Mouse (Mus musculus) left cerebral cortex, postnatal 14 days (tissue): ENCODE data around the gene Rps6kc1. TPM values are rescaled to one million over a fixed set of nuclear protein-coding genes. Genes with fewer than 3 reads are reported as not detected.
"Not testable (repeated sequence)": the region's sequence is repeated elsewhere in the genome, so short reads cannot be mapped to it uniquely, and the experiment has no call there.

ENCODE experiments used
- DNase-seq, 2 experiments: peaks; one replicate each; pipeline ENCODE4 v3.0.0; 2021 to 2022; ENCODE audit warnings: low spot score in 2 of 2, mixed read lengths in 1 of 2
- intact Hi-C: fragments of 180-260 bp; cut with DNase I; formaldehyde crosslinking; loops from one replicate; pipeline ENCODE4 v1.15.1; 2025
- long read RNA-seq, 2 experiments: library from polyadenylated mRNA; stranded (forward); transcript quantifications; one replicate each; pipeline ENCODE4 v2.0.0; 2021
- total RNA-seq, 2 experiments: library from RNA; stranded (reverse); gene quantifications; 2 replicates each; pipeline ENCODE4 v1.2.3; 2021

Gene Rps6kc1
- total RNA-seq = 10 to 100 TPM; 76.0 to 84.0 TPM
- long read RNA-seq, experiment 1, transcript Rps6kc1-201 (15 exons, 3,995 nt) = major isoform, 24 of 42 reads
- long read RNA-seq, experiment 1, partial matches to known transcripts = 7 of 42 reads
- long read RNA-seq, experiment 1, other reads (novel, unspliced or antisense) = 11 of 42 reads
- long read RNA-seq, experiment 2, transcript Rps6kc1-201 (15 exons, 3,995 nt) = major isoform, 22 of 44 reads
- long read RNA-seq, experiment 2, partial matches to known transcripts = 10 of 44 reads
- long read RNA-seq, experiment 2, other reads (novel, unspliced or antisense) = 12 of 44 reads

- peak; percentile 87 to 91 for DNase-seq
- intact Hi-C loops = no loop called here
Observed at GRCm38 (mm10) chr1:190911415-190912123, at the start of gene Rps6kc1. Gene Rps6kc1, minus strand, starts transcription at chr1:190911770.

- intact Hi-C loops = no loop called here
- no peak for DNase-seq
Observed at GRCm38 (mm10) chr1:190958821-190959220, 47.3 kb upstream of the Rps6kc1 start.

DNA sequence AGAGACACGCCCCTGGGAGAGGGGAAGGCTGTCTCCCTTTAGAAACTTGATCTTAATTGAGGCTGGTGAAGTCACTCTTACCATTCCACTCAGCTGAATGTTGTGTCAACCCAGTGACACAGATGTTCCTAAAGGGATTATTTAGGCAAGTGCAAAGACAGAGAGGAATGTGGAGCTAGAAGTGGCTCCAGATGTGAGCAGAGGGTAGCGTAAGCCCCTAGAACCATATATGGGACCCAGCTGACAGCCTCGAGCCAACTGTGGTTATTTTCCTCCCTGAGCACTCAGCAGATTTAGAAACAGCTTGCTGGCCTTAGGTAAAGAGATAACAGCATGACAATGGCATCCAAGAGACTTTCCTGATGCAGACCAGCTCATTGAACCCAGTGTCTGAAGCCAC, 41.4 kb upstream of the Rps6kc1 start:
- intact Hi-C loops = no loop called here

DNA sequence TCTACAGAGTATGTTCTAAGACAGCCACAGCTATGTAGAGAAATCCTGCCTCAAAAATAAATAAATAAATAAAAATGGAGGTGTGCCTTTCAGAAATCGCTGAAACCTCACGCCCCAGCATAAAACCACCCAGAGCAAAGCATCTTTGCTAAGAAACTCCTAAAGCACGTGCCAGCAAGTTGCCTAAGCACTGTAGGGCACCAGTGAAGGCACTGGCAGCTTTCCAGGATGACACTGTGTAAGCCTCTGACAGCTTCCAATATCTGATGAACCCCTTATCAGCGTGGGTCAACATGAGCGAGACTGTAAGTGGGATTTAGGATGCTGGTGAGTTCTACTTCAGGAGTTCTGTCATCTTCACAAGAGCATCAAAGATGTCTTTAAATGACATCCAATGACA, 39.4 kb upstream of the Rps6kc1 start:
- DNase-seq = no peak
- intact Hi-C loops = no loop called here

More for the DNA sequence above, 41.4 kb upstream of the Rps6kc1 start:
- no peak for DNase-seq

GRCm38 (mm10) chr1:190948846-190949245, 37.3 kb upstream of the Rps6kc1 start:
- intact Hi-C loops = no loop called here
- no peak for DNase-seq

- DNase-seq = no peak
- intact Hi-C loops = no loop called here
Observed at GRCm38 (mm10) chr1:190948439-190948838, 36.9 kb upstream of the Rps6kc1 start.

GRCm38 (mm10) chr1:190947986-190948385, 36.4 kb upstream of the Rps6kc1 start:
- intact Hi-C loops = no loop called here
- DNase-seq = no peak

DNA sequence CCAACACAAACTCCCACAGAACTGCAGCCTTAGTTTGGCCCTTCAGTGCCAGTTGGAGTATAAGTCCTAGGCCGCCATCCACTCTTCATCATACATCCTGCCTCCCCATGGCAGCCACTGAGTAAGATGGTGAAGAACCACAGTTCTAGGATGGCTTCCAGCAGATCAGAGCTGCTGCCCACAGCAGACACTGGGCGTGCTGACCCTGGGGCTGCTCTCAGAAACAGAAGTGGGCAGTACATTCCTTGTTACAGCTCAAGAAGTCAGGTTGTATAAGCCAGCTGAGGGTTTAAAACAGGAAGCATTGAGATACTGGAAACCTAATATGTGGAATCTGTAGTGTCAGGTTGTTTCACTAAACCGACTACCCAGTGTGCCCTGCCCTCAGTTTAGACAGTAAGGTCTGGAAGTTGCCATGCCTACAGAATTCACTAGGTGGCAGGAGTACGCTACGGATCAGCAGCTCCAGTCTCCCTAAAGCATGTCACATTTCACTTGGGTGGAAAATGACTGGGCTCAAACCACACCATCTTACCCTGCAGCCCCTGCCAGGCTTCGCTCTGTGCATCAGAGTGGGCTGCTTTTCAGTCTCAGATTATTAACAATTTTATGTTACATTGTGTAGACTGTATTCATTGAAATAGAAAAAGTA, 32.7 kb upstream of the Rps6kc1 start:
- DNase-seq = peak; percentile 77 to 79

DNA sequence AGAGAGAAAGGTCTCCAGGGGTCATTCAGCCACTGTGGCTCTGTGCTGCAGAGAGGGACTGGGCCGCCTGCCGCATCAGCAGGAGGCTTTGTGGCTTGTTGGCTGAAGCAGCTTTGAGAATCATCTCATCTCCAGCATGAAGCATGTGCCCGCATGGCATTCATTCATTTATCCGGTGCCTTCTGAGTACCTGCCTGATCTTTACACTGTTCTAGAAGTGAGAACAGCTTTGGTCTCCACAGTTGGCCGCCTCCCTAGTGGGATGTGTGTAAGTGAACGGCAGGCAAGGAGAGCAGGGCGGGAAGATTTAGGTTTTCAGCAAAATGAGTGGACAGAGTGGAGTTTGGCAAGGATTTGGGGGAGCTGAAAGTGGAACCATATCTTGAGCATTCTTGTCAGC, 28.2 kb upstream of the Rps6kc1 start:
- intact Hi-C loops = loop anchor here (5.0 kb wide), 4 partner anchors 67 to 232 kb away; partner anchors contain the start of genes Nsl1 and Tatdn3
- no peak for DNase-seq

More for the DNA sequence above, 32.7 kb upstream of the Rps6kc1 start:
- intact Hi-C loops = loop anchor here (5.0 kb wide), 4 partner anchors 63 to 228 kb away; partner anchors contain the start of genes Nsl1 and Tatdn3

DNA sequence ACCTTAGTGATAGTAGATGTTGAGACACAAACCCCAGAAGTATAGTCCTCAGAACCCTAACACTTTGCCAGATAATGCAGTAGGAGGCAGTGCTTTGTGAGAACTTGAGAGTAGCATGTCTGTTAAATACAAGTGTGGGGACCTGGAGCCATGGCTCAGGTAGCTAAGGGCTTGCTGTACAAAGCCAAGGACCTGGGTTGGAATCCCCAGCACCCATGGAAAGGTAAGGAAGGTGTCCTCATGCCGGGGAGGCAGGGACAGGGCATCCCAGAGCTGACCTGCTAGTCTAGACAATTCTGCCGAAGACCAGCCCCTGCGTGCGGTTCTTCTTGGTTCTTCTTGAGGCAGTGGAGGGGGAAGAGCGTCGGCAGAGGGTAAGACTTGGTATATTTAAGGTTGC, 18.6 kb upstream of the Rps6kc1 start:
- intact Hi-C loops = no loop called here
- no peak for DNase-seq

- peak; percentile 33 to 42 for DNase-seq
- intact Hi-C loops = no loop called here
Observed at GRCm38 (mm10) chr1:190929010-190929695, 17.6 kb upstream of the Rps6kc1 start.

- intact Hi-C loops = no loop called here
- peak; percentile 97 to 98 for DNase-seq
Observed at GRCm38 (mm10) chr1:190928370-190929009, 16.9 kb upstream of the Rps6kc1 start.

DNA sequence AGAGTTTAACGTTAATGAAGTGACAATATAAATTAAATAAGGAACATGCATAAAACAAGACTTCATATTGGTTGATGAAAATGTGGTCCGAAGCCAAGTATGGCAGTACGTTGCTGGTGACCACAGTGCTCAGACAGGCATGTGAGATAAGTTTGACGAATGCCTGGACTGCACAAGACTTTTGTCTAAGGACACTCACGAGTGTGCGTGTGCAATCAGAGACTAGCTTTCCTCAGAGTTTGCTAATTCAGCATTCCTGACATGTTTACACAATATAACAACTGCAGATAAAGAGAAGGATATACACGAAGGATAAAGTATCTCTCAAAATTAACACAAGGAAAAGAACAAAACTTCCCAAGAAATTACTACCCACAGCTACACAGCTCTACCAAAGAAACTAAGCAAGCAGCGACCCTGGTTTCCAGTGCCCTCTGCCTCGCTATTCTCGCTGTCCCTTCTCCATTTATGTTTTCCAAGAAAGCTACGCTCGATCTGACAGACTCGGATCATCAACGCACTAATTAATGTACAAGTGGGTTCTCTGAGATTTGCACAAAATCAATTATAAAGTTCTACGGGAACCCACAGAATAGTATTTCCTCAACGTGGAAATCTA, 16.3 kb upstream of the Rps6kc1 start:
- DNase-seq = no peak
- intact Hi-C loops = no loop called here

DNA sequence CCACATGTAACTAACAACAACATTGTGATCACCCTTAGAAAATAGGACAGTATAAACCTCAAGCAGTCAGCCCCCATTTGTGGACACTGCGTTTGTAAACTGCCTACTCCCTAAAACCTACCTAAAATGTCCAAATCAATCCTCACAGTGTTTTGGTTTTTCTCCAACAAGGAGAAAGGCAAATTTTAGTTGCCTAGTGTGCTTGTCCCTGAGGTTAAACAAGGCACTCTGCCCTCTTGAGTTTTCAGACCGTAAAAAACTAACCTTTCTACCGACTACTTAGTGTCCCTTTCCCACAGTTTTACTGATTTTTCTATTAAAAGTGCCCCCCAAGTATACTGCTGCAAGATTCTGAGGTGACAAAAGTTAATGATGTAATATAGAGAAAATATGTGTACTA, 15.7 kb upstream of the Rps6kc1 start:
- intact Hi-C loops = no loop called here
- no peak for DNase-seq

DNA sequence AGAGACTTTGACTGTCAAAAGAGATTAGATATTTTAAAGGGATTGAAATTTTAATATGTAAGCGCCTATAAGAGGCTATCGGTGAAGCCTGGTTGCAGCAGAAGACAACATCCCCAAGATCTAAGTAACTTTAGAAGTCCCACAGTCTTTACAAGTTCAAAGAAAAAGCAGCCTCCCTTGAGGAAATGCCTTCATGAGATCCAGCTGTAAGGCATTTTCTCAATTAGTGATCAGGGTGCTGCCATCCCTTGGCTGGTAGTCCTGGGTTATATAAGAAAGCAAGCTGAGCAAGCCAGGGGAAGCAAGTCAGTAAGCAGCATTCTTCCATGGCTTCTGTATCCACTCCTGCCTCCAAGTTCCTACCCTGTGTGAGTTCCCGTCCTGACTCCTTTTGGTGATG, 13.2 kb upstream of the Rps6kc1 start, which contains the start of gene Angel2:
TSS of gene Angel2 (plus strand) at position 301 of the 400 bp plus-strand sequence.
- intact Hi-C loops = not testable (repeated sequence)

DNA sequence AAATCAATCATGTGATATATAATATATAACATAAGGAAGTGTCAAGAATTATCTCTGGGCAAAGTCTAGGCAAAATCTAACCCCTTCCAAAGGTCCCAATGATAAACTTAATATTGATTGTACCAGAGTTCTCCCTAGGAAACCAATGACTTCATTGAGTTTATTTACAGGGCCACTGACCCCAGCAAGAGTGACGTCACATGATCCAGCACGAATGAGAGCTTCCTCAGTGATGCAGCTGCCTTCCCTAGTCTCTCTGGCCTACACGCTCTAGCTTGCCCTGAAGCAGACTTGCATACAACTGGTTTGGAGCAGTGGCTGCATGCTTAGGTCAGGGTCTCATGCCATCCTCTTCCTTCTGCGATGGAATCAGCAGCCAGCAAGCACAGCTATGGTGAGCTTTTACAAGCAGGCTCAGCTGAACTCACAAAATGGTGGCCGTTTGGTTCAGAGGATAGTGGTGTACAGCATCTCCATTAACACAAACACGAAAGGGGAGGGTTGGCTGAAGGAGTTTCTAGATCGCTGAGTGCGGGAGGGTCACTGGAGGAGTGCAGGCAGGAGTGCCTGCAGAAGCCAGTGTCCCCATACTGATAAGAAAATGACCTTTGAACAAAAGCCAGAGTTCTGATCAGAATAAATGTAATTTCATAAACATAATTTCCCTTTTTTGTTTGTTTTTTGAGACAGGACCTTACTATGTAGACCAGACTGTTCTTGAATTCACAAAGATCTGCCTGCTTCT, 8.3 kb upstream of the Rps6kc1 start:
- DNase-seq = no peak
- intact Hi-C loops = no loop called here

More for the DNA sequence above, 13.2 kb upstream of the Rps6kc1 start, which contains the start of gene Angel2:
- not testable (repeated sequence) for DNase-seq

- DNase-seq = peak; percentile 73 to 79
- intact Hi-C loops = no loop called here
Observed at GRCm38 (mm10) chr1:190918938-190919337, 7.4 kb upstream of the Rps6kc1 start.

GRCm38 (mm10) chr1:190912623-190913022, 1.1 kb upstream of the Rps6kc1 start:
- peak in 1 of 2 experiments; percentile 23 for DNase-seq
- intact Hi-C loops = no loop called here
